Mouse (Mus musculus) bone marrow, adult 2 months (tissue): ENCODE data around the gene Epha4. TPM values are rescaled to one million over a fixed set of nuclear protein-coding genes. Genes with fewer than 3 reads are reported as not detected.

ENCODE experiments used
- H3K27ac ChIP-seq: fragments of 200-500 bp; 2 replicates; pipeline ENCODE4 v1.5.1; 2012; ENCODE audit warnings: low read depth, mild to moderate bottlenecking, control low read depth, inconsistent platforms, low read length; ENCODE audit not compliant: control insufficient read depth, poor library complexity, insufficient read depth
- H3K4me1 ChIP-seq: fragments of 200-500 bp; 2 replicates; pipeline ENCODE4 v1.6.1; 2011; ENCODE audit warnings: low read length; ENCODE audit not compliant: control insufficient read depth, insufficient read depth
- H3K4me3 ChIP-seq: fragments of 200-500 bp; replicated peaks from 2 replicates; pipeline ENCODE3; 2011; ENCODE audit warnings: mild to moderate bottlenecking, low read depth, low read length, control low read depth; ENCODE audit not compliant: control insufficient read depth
- CTCF ChIP-seq: fragments of 200-500 bp; IDR thresholded peaks from 2 replicates; pipeline ENCODE4 v1.5.1; 2011; ENCODE audit warnings: low read length, control low read depth; ENCODE audit not compliant: control insufficient read depth, insufficient read depth
- POLR2A ChIP-seq: fragments of 200-500 bp; IDR thresholded peaks from 2 replicates; pipeline ENCODE4 v1.6.1; 2011; ENCODE audit warnings: low read depth, mild to moderate bottlenecking, control low read depth, low read length, borderline replicate concordance; ENCODE audit not compliant: control insufficient read depth
- WGBS: fragments of 180-500 bp; shearing (Covaris S2); methylation state at CpG from one replicate; pipeline ENCODE4 v1.1.7; 2018; 5-methylcytosine and 5-hydroxymethylcytosine counted together
- polyA plus RNA-seq: library from polyadenylated mRNA; stranded (reverse); fragments of >200 nt; gene quantifications from 2 replicates; pipeline ENCODE4 v1.2.4, GENCODE M21; 2011; ENCODE audit warnings: low replicate concordance; ENCODE audit not compliant: missing spikeins, insufficient read depth, insufficient read length

Gene Epha4
- polyA plus RNA-seq, 1 experiment = 0.80 TPM

- TF ChIP-seq CTCF (no peak), POLR2A (no peak)
- Histone ChIP-seq H3K4me3 (no peak overlapping the region), H3K27ac (no peak overlapping the region), H3K4me1 (no peaks in the 10 kb centered on the region)
- 73% methylated on average over 1 of the region's 1 CpGs for WGBS
These were observed 67.8 kb downstream of the Epha4 start for GRCm38 (mm10) chr1:77447061-77447614.

- 82% methylated on average over 12 of the region's 12 CpGs for WGBS
- TF ChIP-seq POLR2A (no peak), CTCF (no peak)
- no peak overlapping the region for H3K4me3 ChIP-seq
- no peak overlapping the region for H3K27ac ChIP-seq
- H3K4me1 ChIP-seq = no peaks in the 10 kb centered on the region
These were observed 68.5 kb downstream of the Epha4 start for GRCm38 (mm10) chr1:77446438-77446837.

GRCm38 (mm10) chr1:77444648-77445047 lies 70.2 kb downstream of the Epha4 start:
- TF ChIP-seq CTCF = no peak
- no peak for TF ChIP-seq POLR2A
- Histone ChIP-seq H3K27ac (no peak overlapping the region), H3K4me1 (no peaks in the 10 kb centered on the region), H3K4me3 (no peak overlapping the region)
- 84% methylated on average over 9 of the region's 9 CpGs for WGBS

GRCm38 (mm10) chr1:77441987-77442386 lies 72.9 kb downstream of the Epha4 start:
- no peak overlapping the region for H3K27ac ChIP-seq
- H3K4me1 ChIP-seq = no peaks in the 10 kb centered on the region
- 4% methylated on average over 4 of the region's 4 CpGs for WGBS
- TF ChIP-seq POLR2A = no peak
- no peak for TF ChIP-seq CTCF
- no peak overlapping the region for H3K4me3 ChIP-seq

GRCm38 (mm10) chr1:77441401-77441800 lies 73.5 kb downstream of the Epha4 start:
- H3K27ac ChIP-seq = no peak overlapping the region
- TF ChIP-seq POLR2A (no peak), CTCF (no peak)
- H3K4me1 ChIP-seq = no peaks in the 10 kb centered on the region
- H3K4me3 ChIP-seq = no peak overlapping the region
- WGBS = 57% methylated on average over 4 of the region's 4 CpGs

- 81% methylated on average over 10 of the region's 10 CpGs for WGBS
- TF ChIP-seq POLR2A = no peak
- no peak for TF ChIP-seq CTCF
These were observed 74.4 kb downstream of the Epha4 start for GRCm38 (mm10) chr1:77440512-77440911.

GRCm38 (mm10) chr1:77439383-77440074 lies 75.4 kb downstream of the Epha4 start:
- Histone ChIP-seq H3K27ac (no peak overlapping the region), H3K4me1 (no peaks in the 10 kb centered on the region), H3K4me3 (no peak overlapping the region)
- TF ChIP-seq POLR2A (no peak), CTCF (no peak)
- 87% methylated on average over 3 of the region's 3 CpGs for WGBS

More at GRCm38 (mm10) chr1:77440512-77440911, 74.4 kb downstream of the Epha4 start:
- Histone ChIP-seq H3K27ac (no peak overlapping the region), H3K4me3 (no peak overlapping the region), H3K4me1 (no peaks in the 10 kb centered on the region)

- TF ChIP-seq CTCF (no peak), POLR2A (no peak)
- H3K4me1 ChIP-seq = no peaks in the 10 kb centered on the region
- no peak overlapping the region for H3K27ac ChIP-seq
- no peak overlapping the region for H3K4me3 ChIP-seq
- WGBS = 7% methylated on average over 4 of the region's 4 CpGs
These were observed 76.2 kb downstream of the Epha4 start for GRCm38 (mm10) chr1:77438639-77439038.
